Mouse (Mus musculus) C2C12 (cell line): ENCODE data around the gene Hcrtr1. TPM values are rescaled to one million over a fixed set of nuclear protein-coding genes. Genes with fewer than 3 reads are reported as not detected.

ENCODE experiments used
- H3K27me3 ChIP-seq: one replicate; pipeline ENCODE4 v1.6.1; 2011; ENCODE audit not compliant: control insufficient read depth, insufficient read depth, insufficient read length
- H3K36me3 ChIP-seq: one replicate; pipeline ENCODE4 v1.6.1; 2011; ENCODE audit not compliant: control insufficient read depth, insufficient read depth
- H3K4me3 ChIP-seq: one replicate; pipeline ENCODE4 v1.5.1; 2011; ENCODE audit warnings: mild to moderate bottlenecking, control low read depth; ENCODE audit not compliant: poor library complexity, insufficient read depth, severe bottlenecking
- H3K79me2 ChIP-seq: one replicate; pipeline ENCODE4 v1.6.1; 2011; ENCODE audit not compliant: control insufficient read depth, insufficient read depth
- H3K79me3 ChIP-seq: one replicate; pipeline ENCODE4 v1.6.1; 2011; ENCODE audit warnings: low read depth, control low read depth
- H3ac ChIP-seq: one replicate; pipeline ENCODE3; 2011; ENCODE audit warnings: low read depth; ENCODE audit not compliant: control insufficient read depth, insufficient read length
- CEBPB ChIP-seq: IDR thresholded peaks from one replicate; pipeline ENCODE4 v1.6.1; 2011; ENCODE audit warnings: low read depth, mild to moderate bottlenecking, control low read depth, moderate library complexity
- CTCF ChIP-seq: IDR thresholded peaks from one replicate; pipeline ENCODE4 v1.5.1; 2011; ENCODE audit not compliant: control insufficient read depth, insufficient read depth, insufficient read length
- FOSL1 ChIP-seq: IDR thresholded peaks from one replicate; pipeline ENCODE4 v1.8.0; 2011; ENCODE audit warnings: mild to moderate bottlenecking, low read length; ENCODE audit not compliant: poor library complexity, insufficient read depth, severe bottlenecking
- MAX ChIP-seq: IDR thresholded peaks from one replicate; pipeline ENCODE4 v1.6.1; 2011; ENCODE audit warnings: mild to moderate bottlenecking, control low read depth
- MYOD1 ChIP-seq: IDR thresholded peaks from one replicate; pipeline ENCODE4 v1.6.1; 2011; ENCODE audit warnings: low read depth; ENCODE audit not compliant: control insufficient read depth, insufficient read length
- MYOG ChIP-seq: IDR thresholded peaks from one replicate; pipeline ENCODE4 v1.6.1; 2011; ENCODE audit not compliant: control insufficient read depth, insufficient read length; ENCODE audit errors: extremely low read depth
- USF1 ChIP-seq: IDR thresholded peaks from one replicate; pipeline ENCODE4 v1.6.1; 2011; ENCODE audit warnings: low read depth, mild to moderate bottlenecking, control low read depth, moderate library complexity
- long read RNA-seq, 2 experiments: library from polyadenylated mRNA; unstranded; transcript quantifications; one replicate each; pipeline ENCODE4 v2.0.0; 2019 to 2020
- polyA plus RNA-seq: library from polyadenylated mRNA; unstranded; fragments of >200 nt; fragmentation: generic; extraction: Trizol; gene quantifications from one replicate; pipeline ENCODE4 v1.2.1, GENCODE M21; 2012; ENCODE audit warnings: missing spikeins

Gene Hcrtr1
- polyA plus RNA-seq: not detected
- long read RNA-seq, experiment 1: 0 reads
- long read RNA-seq, experiment 2: 0 reads

GRCm38 (mm10) chr4:130139214-130139492 is at the start of gene Hcrtr1:
Gene Hcrtr1 (minus strand): TSS chr4:130139359.
- Histone ChIP-seq H3ac (no peak within 1 kb of the TSS), H3K79me3 (no peaks in the 10 kb centered on the region), H3K4me3 (no peak within 1 kb of the TSS), H3K36me3 (no peaks in the 10 kb centered on the region), H3K79me2 (no peaks in the 10 kb centered on the region), H3K27me3 (peaks cover 55% of the 10 kb centered on the region)
- TF ChIP-seq CEBPB (no peak), MYOG (no peak), CTCF (no peak), USF1 (no peak), FOSL1 (no peak), MAX (no peak), MYOD1 (no peak)

GRCm38 (mm10) chr4:130188806-130189297 is 49.7 kb upstream of the Hcrtr1 start:
- no peaks in the 10 kb centered on the region for H3K79me2 ChIP-seq
- H3ac ChIP-seq: no peak overlapping the region
- H3K4me3 ChIP-seq: no peak overlapping the region
- H3K27me3 ChIP-seq: peaks cover 5% of the 10 kb centered on the region
- H3K79me3 ChIP-seq: no peaks in the 10 kb centered on the region
- no peaks in the 10 kb centered on the region for H3K36me3 ChIP-seq
- TF ChIP-seq CTCF: peak; percentile 84
- no peak for TF ChIP-seq CEBPB

- H3ac ChIP-seq: no peak overlapping the region
- H3K79me2 ChIP-seq: no peaks in the 10 kb centered on the region
- H3K4me3 ChIP-seq: no peak overlapping the region
- H3K36me3 ChIP-seq: no peaks in the 10 kb centered on the region
- peaks cover 5% of the 10 kb centered on the region for H3K27me3 ChIP-seq
- TF ChIP-seq CTCF: no peak
- no peaks in the 10 kb centered on the region for H3K79me3 ChIP-seq
Observed at GRCm38 (mm10) chr4:130186891-130187290, 47.7 kb upstream of the Hcrtr1 start.

GRCm38 (mm10) chr4:130186450-130186849 is 47.3 kb upstream of the Hcrtr1 start:
- Histone ChIP-seq H3K79me2 (no peaks in the 10 kb centered on the region), H3K79me3 (no peaks in the 10 kb centered on the region), H3K36me3 (no peaks in the 10 kb centered on the region), H3K27me3 (peaks cover 5% of the 10 kb centered on the region), H3K4me3 (no peak overlapping the region), H3ac (no peak overlapping the region)
- TF ChIP-seq CTCF: no peak
- TF ChIP-seq MYOG: no peak
- no peak for TF ChIP-seq FOSL1
- no peak for TF ChIP-seq MYOD1
- TF ChIP-seq USF1: no peak
- TF ChIP-seq MAX: no peak
- TF ChIP-seq CEBPB: no peak

- Histone ChIP-seq H3K36me3 (no peaks in the 10 kb centered on the region), H3ac (no peak overlapping the region), H3K4me3 (no peak overlapping the region), H3K79me3 (no peaks in the 10 kb centered on the region), H3K79me2 (no peaks in the 10 kb centered on the region), H3K27me3 (no peaks in the 10 kb centered on the region)
- TF ChIP-seq MYOD1 (no peak), MAX (no peak), FOSL1 (no peak), USF1 (no peak), CEBPB (no peak)
Observed at GRCm38 (mm10) chr4:130183879-130184278, 44.7 kb upstream of the Hcrtr1 start.

GRCm38 (mm10) chr4:130183023-130183422 is 43.9 kb upstream of the Hcrtr1 start:
- Histone ChIP-seq H3ac (no peak overlapping the region), H3K79me2 (no peaks in the 10 kb centered on the region), H3K79me3 (no peaks in the 10 kb centered on the region), H3K27me3 (no peaks in the 10 kb centered on the region), H3K36me3 (no peaks in the 10 kb centered on the region), H3K4me3 (no peak overlapping the region)
- TF ChIP-seq MYOG (no peak), CEBPB (no peak), MAX (no peak), MYOD1 (no peak), CTCF (no peak), USF1 (no peak), FOSL1 (no peak)

- TF ChIP-seq MYOD1 (no peak), FOSL1 (no peak), USF1 (no peak), CEBPB (no peak), MAX (no peak), MYOG (no peak), CTCF (no peak)
- Histone ChIP-seq H3K79me2 (no peaks in the 10 kb centered on the region), H3K4me3 (no peak overlapping the region), H3K79me3 (no peaks in the 10 kb centered on the region), H3ac (no peak overlapping the region), H3K27me3 (no peaks in the 10 kb centered on the region), H3K36me3 (no peaks in the 10 kb centered on the region)
Observed at GRCm38 (mm10) chr4:130181886-130182285, 42.7 kb upstream of the Hcrtr1 start.
